Mouse (Mus musculus): Measurements from ENCODE around the gene Spocd1. TPM values are rescaled to one million over a fixed set of nuclear protein-coding genes. Genes with fewer than 3 reads are reported as not detected.

The Spocd1 gene
- total and polyA plus RNA-seq, 3 experiments: 0.03 TPM; not detected in 2

- no peak for DNase-seq (ENCODE audit: low read depth, low spot score)
- Histone ChIP-seq H3K4me1 (ENCODE audit: control insufficient read depth in 1 of 2, insufficient read depth in 2 of 2, low read length in 2 of 2) (no peaks in the 10 kb centered on the region), H3K9ac (ENCODE audit: control insufficient read depth, low read depth, low read length, poor library complexity, severe bottlenecking) (no peak within 1 kb of the TSS), H3K4me3 (ENCODE audit: control insufficient read depth in 1 of 2, insufficient read depth in 1 of 2, low read depth in 2 of 2, low read length in 2 of 2) (no peak within 1 kb of the TSS), H3K27ac (ENCODE audit: control insufficient read depth, low read depth, low read length) (no peak within 1 kb of the TSS), H3K36me3 (ENCODE audit: control insufficient read depth in 1 of 2, insufficient read depth in 2 of 2, low read length in 2 of 2) (no peaks in the 10 kb centered on the region), H3K9me3 (replicated peaks; ENCODE audit: insufficient read depth, low read length) (no peaks in the 10 kb centered on the region), H3K79me2 (ENCODE audit: control insufficient read depth, insufficient read depth, low read length, poor library complexity) (no peaks in the 10 kb centered on the region), H3K27me3 (ENCODE audit: control insufficient read depth in 1 of 2, insufficient read depth in 2 of 2, low read length in 2 of 2) (no peaks in the 10 kb centered on the region; a peak in 1 of 4 replicates)
- no peak for TF ChIP-seq MYB (IDR thresholded peaks at IDR 0.05; ENCODE audit: low read depth, low read length)
- TF ChIP-seq GABPA (IDR thresholded peaks at IDR 0.05; ENCODE audit: low read depth, low read length): no peak
- TF ChIP-seq MAFK (IDR thresholded peaks at IDR 0.05; ENCODE audit: borderline replicate concordance, low read depth, low read length): no peak
- no peak for TF ChIP-seq USF2 (IDR thresholded peaks at IDR 0.05; ENCODE audit: borderline replicate concordance in 1 of 2, insufficient read depth in 1 of 2, low read depth in 1 of 2, low read length in 2 of 2)
- TF ChIP-seq ZMIZ1 (IDR thresholded peaks at IDR 0.05; ENCODE audit: low read depth, low read length): no peak
- no peak for TF ChIP-seq NRF1 (IDR thresholded peaks at IDR 0.05; ENCODE audit: insufficient read depth, low read depth, low read length, poor library complexity, severe bottlenecking)
- no peak for TF ChIP-seq RAD21 (IDR thresholded peaks at IDR 0.05; ENCODE audit: low read depth, low read length)
- TF ChIP-seq RCOR1 (IDR thresholded peaks at IDR 0.05; ENCODE audit: low read depth, low read length): no peak
- no peak for TF ChIP-seq USF1 (IDR thresholded peaks at IDR 0.05; ENCODE audit: low read depth, low read length)
- no peak for TF ChIP-seq ELF1 (IDR thresholded peaks at IDR 0.05; ENCODE audit: low read depth, low read length)
- TF ChIP-seq CHD1 (IDR thresholded peaks at IDR 0.05; ENCODE audit: low read depth, low read length): no peak
- TF ChIP-seq BHLHE40 (IDR thresholded peaks at IDR 0.05; ENCODE audit: borderline replicate concordance, low read depth, low read length): no peak
These were observed 55.5 kb downstream of the Spocd1 start, which contains the start of gene Adgrb2 for GRCm38 (mm10) chr4:129984421-129985061. Gene Adgrb2 (plus strand): TSS chr4:129984870.

GRCm38 (mm10) chr4:129985161-129985670, 56.2 kb downstream of the Spocd1 start:
- no peaks in the 10 kb centered on the region; a peak in 1 of 4 replicates for H3K27me3 ChIP-seq (ENCODE audit: control insufficient read depth in 1 of 2, insufficient read depth in 2 of 2, low read length in 2 of 2)
- no peaks in the 10 kb centered on the region for H3K4me1 ChIP-seq (ENCODE audit: control insufficient read depth in 1 of 2, insufficient read depth in 2 of 2, low read length in 2 of 2)
- no peaks in the 10 kb centered on the region for H3K36me3 ChIP-seq (ENCODE audit: control insufficient read depth in 1 of 2, insufficient read depth in 2 of 2, low read length in 2 of 2)
- no peak overlapping the region for H3K9ac ChIP-seq (ENCODE audit: control insufficient read depth, low read depth, low read length, poor library complexity, severe bottlenecking)
- H3K9me3 ChIP-seq (replicated peaks; ENCODE audit: insufficient read depth, low read length): no peaks in the 10 kb centered on the region
- H3K27ac ChIP-seq (ENCODE audit: control insufficient read depth, low read depth, low read length): no peak overlapping the region
- H3K4me3 ChIP-seq (ENCODE audit: control insufficient read depth in 1 of 2, insufficient read depth in 1 of 2, low read depth in 2 of 2, low read length in 2 of 2): no peak overlapping the region
- no peaks in the 10 kb centered on the region for H3K79me2 ChIP-seq (ENCODE audit: control insufficient read depth, insufficient read depth, low read length, poor library complexity)
- DNase-seq (ENCODE audit: low read depth, low spot score): no peak
- TF ChIP-seq ZNF384 (IDR thresholded peaks at IDR 0.05; ENCODE audit: low read depth, low read length) (no peak), MAZ (IDR thresholded peaks at IDR 0.05; ENCODE audit: low read depth, low read length) (no peak)
